Mouse (Mus musculus) liver, embryonic 13.5 days (tissue): ENCODE results near the gene Ccdc30. TPM values are rescaled to one million over a fixed set of nuclear protein-coding genes. Genes with fewer than 3 reads are reported as not detected.
A peak's percentile ranks its signal among the peaks of the same experiment; 100 is the strongest.

Experiments used
- ATAC-seq: fragments of 200-750 bp; cut with Nextera tagmentation; 2 replicates; pipeline ENCODE4 v1.8.0; 2017; ENCODE audit warnings: low read depth, mild to moderate bottlenecking, moderate number of reproducible peaks, moderate library complexity
- DNase-seq: peaks from one replicate; pipeline ENCODE4 v3.0.0; 2022
- H3K27ac ChIP-seq: fragments of 300-500 bp; sonication (generic); 2 replicates; pipeline ENCODE4 v1.5.1; 2015; ENCODE audit warnings: moderate library complexity, mild to moderate bottlenecking, inconsistent platforms
- H3K27me3 ChIP-seq: fragments of 300-500 bp; sonication (generic); 2 replicates; pipeline ENCODE4 v1.6.1; 2015; ENCODE audit warnings: mild to moderate bottlenecking, inconsistent platforms
- H3K36me3 ChIP-seq: fragments of 300-500 bp; sonication (generic); 2 replicates; pipeline ENCODE4 v1.6.1; 2015; ENCODE audit warnings: mild to moderate bottlenecking, inconsistent platforms
- H3K4me1 ChIP-seq: fragments of 300-500 bp; sonication (generic); replicated peaks from 2 replicates; pipeline ENCODE4 v1.6.1; 2015; ENCODE audit warnings: inconsistent platforms
- H3K4me2 ChIP-seq: fragments of 300-500 bp; sonication (generic); 2 replicates; pipeline ENCODE4 v1.6.1; 2015; ENCODE audit warnings: inconsistent platforms, mild to moderate bottlenecking, moderate library complexity
- H3K4me3 ChIP-seq: fragments of 300-500 bp; sonication (generic); replicated peaks from 2 replicates; pipeline ENCODE4 v1.5.1; 2015; ENCODE audit warnings: mild to moderate bottlenecking, inconsistent platforms
- H3K9ac ChIP-seq: fragments of 300-500 bp; sonication (generic); 2 replicates; pipeline ENCODE4 v1.6.1; 2015; ENCODE audit warnings: mild to moderate bottlenecking, inconsistent platforms
- H3K9me3 ChIP-seq: fragments of 300-500 bp; sonication (generic); replicated peaks from 2 replicates; pipeline ENCODE4 v1.6.1; 2016; ENCODE audit warnings: inconsistent platforms
- WGBS: fragments of 180-500 bp; shearing (Covaris S2); methylation state at CpG from one replicate; pipeline ENCODE4 v1.1.7; 2015; ENCODE audit not compliant: insufficient replicate concordance; 5-methylcytosine and 5-hydroxymethylcytosine counted together
- polyA plus RNA-seq: library from polyadenylated mRNA; unstranded; fragments of >200 nt; fragmentation: Nextera tagmentation; extraction: Ambion mirVana; gene quantifications from 2 replicates; pipeline ENCODE4 v1.2.1, GENCODE M21; 2015

Gene Ccdc30
- polyA plus RNA-seq = 1.1 and 2.0 TPM in 2 replicates

DNA sequence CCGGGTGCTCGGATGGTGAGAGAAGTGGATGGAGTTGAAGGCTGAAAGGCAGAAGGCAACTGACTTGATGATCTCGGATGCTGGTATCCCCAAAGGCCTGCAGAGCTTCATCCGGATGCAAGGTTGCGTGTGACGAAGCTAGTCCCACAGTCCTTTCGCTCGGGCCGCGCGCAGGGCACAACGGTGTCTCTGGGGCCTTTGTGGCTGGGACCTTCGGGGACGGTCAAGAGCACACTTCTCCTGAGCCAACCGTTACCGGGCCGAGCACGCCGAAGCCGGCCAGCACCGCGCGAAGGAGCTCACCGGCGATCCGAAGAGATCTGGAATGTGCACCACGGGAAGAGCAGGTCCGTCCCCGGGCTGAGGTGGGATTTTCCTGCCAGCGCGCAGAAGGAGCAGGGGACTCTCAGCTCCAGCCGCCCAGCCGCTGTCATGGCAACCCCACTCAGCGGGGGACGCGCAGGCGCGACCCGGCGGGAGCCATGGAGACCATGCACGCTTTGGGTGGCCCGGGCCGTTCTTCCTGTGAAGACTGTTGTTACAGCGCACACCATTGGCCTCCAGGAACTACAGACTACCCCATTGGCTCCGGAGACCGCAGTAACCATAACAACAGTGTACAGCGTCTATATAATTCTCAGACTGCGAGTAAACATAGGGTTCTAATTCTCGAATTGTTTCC, at the start of gene Ccdc30:
TSS of gene Ccdc30 (minus strand) at position 450 of the 682 bp plus-strand sequence.
- peak; percentile 63 for DNase-seq
- H3K9ac ChIP-seq = peak within 1 kb of the TSS; percentile 50
- WGBS = 2% methylated on average over 49 of the region's 49 CpGs
- H3K9me3 ChIP-seq = no peaks in the 10 kb centered on the region
- H3K4me3 ChIP-seq = peak within 1 kb of the TSS; percentile 61
- ATAC-seq = peak; percentile 88
- H3K4me2 ChIP-seq = peak within 1 kb of the TSS; percentile 79
- peaks cover 41% of the 10 kb centered on the region for H3K27me3 ChIP-seq
- H3K4me1 ChIP-seq = peaks cover 40% of the 10 kb centered on the region
- H3K36me3 ChIP-seq = no peaks in the 10 kb centered on the region
- no peak within 1 kb of the TSS for H3K27ac ChIP-seq

DNA sequence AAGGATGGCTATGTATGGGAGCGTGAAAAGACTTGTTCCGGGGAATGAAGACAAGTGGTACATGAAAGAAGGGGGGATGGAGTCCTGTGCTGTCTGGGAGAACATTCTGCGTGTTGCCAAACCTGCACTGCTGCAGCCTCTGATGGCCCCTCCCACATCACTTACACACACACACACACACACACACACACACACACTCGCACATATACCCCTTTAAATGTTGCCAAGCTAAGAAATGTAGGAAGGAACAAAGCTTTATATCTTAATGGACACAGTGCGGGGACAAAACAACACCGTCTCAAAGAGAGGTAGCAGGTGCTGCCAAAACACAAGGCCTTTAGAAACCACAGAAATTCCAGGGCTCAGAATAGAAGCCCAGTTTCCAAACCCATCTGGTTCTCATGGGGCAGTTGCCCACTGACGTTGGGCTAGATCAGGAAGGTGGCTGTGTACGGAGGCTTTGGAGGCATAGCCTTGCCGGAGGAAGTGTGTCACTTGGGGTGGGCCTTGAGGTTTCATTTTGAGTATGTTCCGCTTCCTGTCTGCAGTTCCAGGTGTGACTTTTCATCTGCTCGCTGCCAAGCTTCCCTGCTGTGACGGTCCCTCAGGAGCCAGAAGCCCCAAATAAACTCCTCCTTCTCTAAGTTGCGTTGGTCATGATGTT, 48.6 kb upstream of the Ccdc30 start:
- no peak for DNase-seq
- Histone ChIP-seq H3K9me3 (no peaks in the 10 kb centered on the region), H3K27ac (no peak overlapping the region), H3K9ac (no peak overlapping the region), H3K4me1 (no peaks in the 10 kb centered on the region), H3K36me3 (no peaks in the 10 kb centered on the region), H3K27me3 (no peaks in the 10 kb centered on the region), H3K4me3 (no peak overlapping the region), H3K4me2 (no peak overlapping the region)
- WGBS = 53% methylated on average over 13 of the region's 13 CpGs
- no peak for ATAC-seq

DNA sequence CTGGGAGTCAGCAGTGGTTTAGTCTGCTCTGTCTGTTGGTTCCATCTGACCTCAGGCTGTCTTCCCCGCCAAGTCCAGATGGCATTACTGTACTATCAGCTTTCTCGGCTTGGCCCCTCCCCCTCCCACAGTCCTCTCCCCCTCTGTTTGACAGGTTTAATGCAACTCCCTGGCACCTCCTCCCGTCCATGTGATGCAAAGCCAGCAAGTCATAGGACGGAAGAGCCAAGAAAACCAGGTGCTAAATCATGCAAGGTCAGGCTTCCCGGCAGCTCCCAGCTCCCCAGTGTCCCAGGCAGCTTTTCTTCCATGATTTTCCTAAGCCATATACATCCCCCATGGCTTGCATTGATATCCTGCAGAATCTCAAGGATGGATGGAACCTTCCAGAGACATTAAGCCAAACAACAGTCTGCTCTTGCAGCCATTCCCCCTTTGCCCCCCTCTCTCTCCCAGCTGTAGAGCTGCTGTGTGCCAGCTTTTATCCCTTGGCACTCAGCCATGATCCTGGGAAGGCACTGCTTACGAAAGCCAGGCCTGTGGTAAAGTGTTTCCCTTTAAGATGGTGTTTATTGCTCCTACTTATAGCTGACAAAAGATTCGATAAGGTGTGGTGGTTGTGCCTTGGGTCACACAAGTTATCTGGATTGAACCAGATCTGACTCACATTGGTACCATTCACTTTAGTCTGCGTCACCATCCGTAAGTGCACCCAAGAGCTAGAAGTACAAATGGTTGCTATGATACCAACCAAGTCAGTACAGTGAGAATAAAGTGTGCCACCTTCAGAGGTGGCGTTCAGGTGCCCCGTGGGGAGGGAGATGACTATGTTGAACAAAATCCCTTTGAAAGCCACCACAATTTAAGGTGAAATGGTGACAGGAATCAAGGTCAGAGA, 47.8 kb upstream of the Ccdc30 start:
- Histone ChIP-seq H3K36me3 (no peaks in the 10 kb centered on the region), H3K4me1 (no peaks in the 10 kb centered on the region), H3K9me3 (no peaks in the 10 kb centered on the region), H3K4me3 (no peak overlapping the region), H3K4me2 (no peak overlapping the region), H3K27ac (no peak overlapping the region), H3K9ac (no peak overlapping the region), H3K27me3 (no peaks in the 10 kb centered on the region)
- 44% methylated on average over 11 of the region's 11 CpGs for WGBS
- DNase-seq (no peak), ATAC-seq (no peak)

DNA sequence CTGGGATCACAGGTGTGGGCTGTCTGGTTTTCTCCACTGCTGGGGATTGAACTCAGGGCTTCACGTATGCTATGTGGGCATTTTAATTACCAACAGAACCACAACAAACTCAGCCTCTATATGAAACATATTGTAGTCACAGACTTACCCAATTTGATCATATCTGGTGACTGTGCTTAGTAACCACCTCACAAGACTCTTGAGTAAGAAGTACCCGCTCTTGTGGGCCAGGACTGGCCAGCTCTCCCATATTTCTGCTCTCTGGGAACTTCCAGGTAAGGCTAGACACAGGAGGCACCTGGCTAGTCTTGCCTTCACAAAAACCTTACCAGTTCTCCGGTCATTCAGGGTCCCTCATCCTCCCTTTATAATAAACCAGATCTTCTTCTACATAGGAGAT, 47.1 kb upstream of the Ccdc30 start:
- Histone ChIP-seq H3K9me3 (no peaks in the 10 kb centered on the region), H3K27ac (no peak overlapping the region), H3K36me3 (no peaks in the 10 kb centered on the region), H3K27me3 (no peaks in the 10 kb centered on the region), H3K4me3 (no peak overlapping the region), H3K4me2 (no peak overlapping the region), H3K9ac (no peak overlapping the region), H3K4me1 (no peaks in the 10 kb centered on the region)
- DNase-seq (no peak), ATAC-seq (no peak)
- WGBS = 61% methylated on average over 3 of the region's 3 CpGs

DNA sequence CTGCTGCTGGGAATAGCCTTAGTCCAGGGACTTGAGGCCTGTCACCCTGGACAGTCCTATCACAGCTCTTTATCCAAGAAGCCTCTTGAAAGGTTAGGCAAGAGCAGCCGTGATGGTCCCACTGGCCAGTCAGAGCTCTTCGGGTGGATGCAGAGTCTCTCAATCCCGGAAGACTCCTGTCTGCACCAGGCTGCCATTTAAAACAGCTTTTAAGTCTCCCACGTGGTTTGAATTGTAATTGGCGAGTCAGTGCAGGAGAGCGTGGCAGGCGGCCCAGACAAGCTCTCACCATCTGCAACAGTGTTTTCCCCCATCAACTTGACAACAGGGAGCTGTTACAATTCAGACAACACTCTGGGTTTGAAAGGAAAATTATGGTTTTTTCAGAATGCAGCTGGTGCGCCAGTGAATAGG, 45.4 kb upstream of the Ccdc30 start:
- no peak overlapping the region for H3K4me3 ChIP-seq
- no peaks in the 10 kb centered on the region for H3K4me1 ChIP-seq
- H3K4me2 ChIP-seq = no peak overlapping the region
- H3K27me3 ChIP-seq = no peaks in the 10 kb centered on the region
- H3K9me3 ChIP-seq = no peaks in the 10 kb centered on the region
- no peak overlapping the region for H3K27ac ChIP-seq
- no peak for DNase-seq
- ATAC-seq = no peak
- no peak overlapping the region for H3K9ac ChIP-seq
- H3K36me3 ChIP-seq = no peaks in the 10 kb centered on the region
- 60% methylated on average over 8 of the region's 8 CpGs for WGBS

DNA sequence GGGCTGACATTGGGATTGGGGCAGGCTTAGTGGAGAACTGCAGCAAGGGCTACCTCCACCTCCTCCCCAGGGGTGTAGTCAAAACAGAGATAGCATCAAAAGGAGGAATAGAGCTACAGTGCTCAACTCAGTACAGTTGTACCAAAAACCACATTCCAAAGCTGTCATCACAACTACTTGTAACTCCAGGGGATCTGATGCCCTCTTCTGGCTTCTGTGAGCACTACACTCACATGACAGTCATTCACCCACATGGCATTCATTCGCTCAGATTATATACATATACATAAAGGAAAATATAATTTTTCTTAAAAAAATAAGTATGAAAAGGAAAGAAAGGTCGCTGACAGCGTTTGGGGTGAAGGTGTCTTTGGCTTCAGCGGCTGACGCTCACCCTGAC, 45.0 kb upstream of the Ccdc30 start:
- H3K4me3 ChIP-seq = no peak overlapping the region
- no peak overlapping the region for H3K4me2 ChIP-seq
- no peaks in the 10 kb centered on the region for H3K27me3 ChIP-seq
- no peak overlapping the region for H3K27ac ChIP-seq
- H3K9ac ChIP-seq = no peak overlapping the region
- DNase-seq (peak; percentile 7), ATAC-seq (no peak)
- 57% methylated on average over 5 of the region's 5 CpGs for WGBS
- H3K4me1 ChIP-seq = no peaks in the 10 kb centered on the region
- no peaks in the 10 kb centered on the region for H3K36me3 ChIP-seq
- H3K9me3 ChIP-seq = no peaks in the 10 kb centered on the region

DNA sequence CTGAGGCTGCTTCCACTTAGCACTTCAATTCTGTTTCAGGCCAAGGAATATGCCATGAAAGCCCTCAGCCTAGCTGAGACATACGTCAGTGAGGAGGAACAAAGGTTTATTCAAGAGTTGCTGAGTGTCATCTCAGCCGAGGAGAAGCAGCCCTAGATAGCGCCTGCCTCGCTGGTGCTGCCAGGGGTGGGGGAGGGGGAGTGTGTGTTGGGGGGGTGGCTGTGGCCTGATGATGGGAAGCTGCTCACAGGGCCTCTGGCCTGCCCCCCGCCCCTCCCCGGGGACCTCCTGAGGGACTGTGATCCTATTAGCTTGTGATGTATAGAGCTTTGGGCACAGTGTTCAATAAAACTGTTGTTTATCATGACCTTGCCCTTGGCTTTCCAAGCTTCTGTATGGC, 38.2 kb upstream of the Ccdc30 start:
- Histone ChIP-seq H3K4me3 (no peak overlapping the region), H3K9ac (no peak overlapping the region), H3K36me3 (no peaks in the 10 kb centered on the region), H3K27ac (no peak overlapping the region), H3K27me3 (no peaks in the 10 kb centered on the region), H3K4me2 (no peak overlapping the region), H3K4me1 (0 out of 2 replicates have a peak, but pooled peaks cover 2% of the 10 kb centered on the region), H3K9me3 (no peaks in the 10 kb centered on the region)
- WGBS = 27% methylated on average over 6 of the region's 6 CpGs
- ATAC-seq = no peak
- no peak for DNase-seq

DNA sequence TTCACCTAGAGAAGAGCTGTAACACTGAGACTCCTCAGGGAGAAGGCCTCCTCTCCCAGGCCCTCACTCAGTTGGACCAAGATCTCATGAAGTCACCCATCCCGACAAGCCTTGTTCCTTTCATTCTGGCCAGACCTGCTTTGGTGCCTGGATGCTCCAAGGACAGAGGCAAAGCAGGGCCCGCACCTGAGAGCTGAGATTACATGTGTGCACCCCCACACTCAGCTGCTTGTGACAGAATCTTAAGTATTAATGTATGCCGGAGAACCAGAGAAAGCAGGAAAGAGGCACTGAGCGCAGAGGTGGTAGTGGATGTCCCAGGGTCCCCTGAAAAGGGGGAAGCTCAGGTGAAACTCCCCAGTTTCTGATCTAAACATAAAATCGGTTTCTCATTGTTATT, 37.8 kb upstream of the Ccdc30 start:
- ATAC-seq (no peak), DNase-seq (no peak)
- no peaks in the 10 kb centered on the region for H3K27me3 ChIP-seq
- no peak overlapping the region for H3K4me2 ChIP-seq
- H3K27ac ChIP-seq = no peak overlapping the region
- H3K4me1 ChIP-seq = 0 out of 2 replicates have a peak, but pooled peaks cover 2% of the 10 kb centered on the region
- no peaks in the 10 kb centered on the region for H3K9me3 ChIP-seq
- no peak overlapping the region for H3K4me3 ChIP-seq
- H3K36me3 ChIP-seq = no peaks in the 10 kb centered on the region
- WGBS = 58% methylated on average over 5 of the region's 5 CpGs
- H3K9ac ChIP-seq = no peak overlapping the region

DNA sequence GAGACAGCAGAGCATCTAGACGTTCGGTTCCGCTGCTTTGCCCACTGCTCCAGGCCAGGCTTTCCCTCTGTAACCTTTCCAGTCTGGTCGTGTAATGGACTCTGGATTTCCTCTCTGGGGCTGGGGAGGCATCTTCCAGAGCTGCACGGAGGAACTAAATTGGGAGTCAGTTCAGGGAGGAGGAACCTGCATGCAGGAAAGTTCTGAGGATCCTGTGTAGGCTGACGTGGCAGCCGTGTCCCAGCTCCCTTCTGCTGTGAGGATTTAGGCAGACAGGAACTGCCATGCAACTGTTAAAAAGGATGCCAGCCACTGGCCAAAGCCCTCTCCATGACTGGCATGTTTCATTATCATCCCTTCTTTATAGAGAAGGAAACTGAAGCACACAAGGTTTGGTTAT, 35.1 kb upstream of the Ccdc30 start:
- ATAC-seq = no peak
- no peaks in the 10 kb centered on the region for H3K27me3 ChIP-seq
- H3K4me3 ChIP-seq = no peak overlapping the region
- no peak overlapping the region for H3K27ac ChIP-seq
- no peaks in the 10 kb centered on the region for H3K36me3 ChIP-seq
- no peak overlapping the region for H3K4me2 ChIP-seq
- no peak for DNase-seq
- no peak overlapping the region for H3K9ac ChIP-seq
- H3K4me1 ChIP-seq = peaks cover 9% of the 10 kb centered on the region; the same call in 1 of the 2 replicates
- 51% methylated on average over 7 of the region's 7 CpGs for WGBS
- H3K9me3 ChIP-seq = no peaks in the 10 kb centered on the region

DNA sequence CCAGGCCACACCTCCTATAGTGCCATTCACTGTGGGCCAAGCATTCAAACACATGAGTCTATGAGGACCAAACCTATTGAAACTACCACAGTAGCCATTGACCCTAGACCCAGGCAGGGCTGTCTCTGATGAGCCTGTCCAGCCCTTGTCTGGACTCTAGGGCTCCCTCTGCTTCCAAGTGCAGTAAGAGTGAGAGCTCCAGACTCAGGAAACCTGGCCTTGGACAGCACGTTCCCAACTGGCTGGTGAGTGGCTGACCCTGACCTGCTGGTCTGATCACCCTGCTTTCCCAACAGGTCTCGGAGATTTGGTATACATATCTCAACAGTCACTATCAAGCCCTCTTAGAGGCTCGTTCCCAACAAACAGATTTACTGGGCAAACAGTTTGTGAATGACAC, 32.5 kb upstream of the Ccdc30 start:
- Histone ChIP-seq H3K27me3 (no peaks in the 10 kb centered on the region), H3K4me2 (no peak overlapping the region), H3K9me3 (no peaks in the 10 kb centered on the region), H3K27ac (no peak overlapping the region), H3K36me3 (no peaks in the 10 kb centered on the region), H3K9ac (no peak overlapping the region), H3K4me3 (no peak overlapping the region), H3K4me1 (peaks cover 8% of the 10 kb centered on the region; the same call in 1 of the 2 replicates)
- no peak for ATAC-seq
- WGBS = 42% methylated on average over 3 of the region's 3 CpGs
- DNase-seq = no peak

DNA sequence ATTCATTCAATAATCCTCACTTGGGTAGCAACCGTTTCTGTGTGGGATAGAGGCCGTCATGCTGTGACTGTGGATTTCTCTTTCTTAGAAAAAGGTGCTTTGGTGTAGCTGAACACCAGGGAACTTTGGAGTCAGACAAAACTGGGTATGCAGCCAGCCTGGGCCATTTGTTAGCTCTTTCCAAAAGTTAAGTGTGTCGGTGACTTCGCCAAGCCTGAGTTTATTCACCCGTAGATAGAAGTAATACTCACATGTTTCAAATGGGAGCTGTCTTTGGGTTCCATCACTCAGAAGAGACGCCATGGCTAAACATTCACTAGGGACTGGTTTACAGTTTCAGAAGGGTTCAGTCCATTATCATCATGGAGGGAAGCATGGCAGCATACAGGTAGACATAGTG, 31.9 kb upstream of the Ccdc30 start:
- no peaks in the 10 kb centered on the region for H3K9me3 ChIP-seq
- ATAC-seq = no peak
- DNase-seq = no peak
- H3K9ac ChIP-seq = no peak overlapping the region
- WGBS = 79% methylated on average over 6 of the region's 6 CpGs
- no peaks in the 10 kb centered on the region for H3K27me3 ChIP-seq
- H3K4me2 ChIP-seq = no peak overlapping the region
- H3K4me1 ChIP-seq = peaks cover 13% of the 10 kb centered on the region
- no peak overlapping the region for H3K27ac ChIP-seq
- no peaks in the 10 kb centered on the region for H3K36me3 ChIP-seq
- no peak overlapping the region for H3K4me3 ChIP-seq
